Mouse (Mus musculus): ENCODE measurements around the gene Tcf15. TPM values are rescaled to one million over a fixed set of nuclear protein-coding genes. Genes with fewer than 3 reads are reported as not detected.

Tcf15 gene
- polyA plus RNA-seq, 1 experiment from 2014 or later: not detected

DNA sequence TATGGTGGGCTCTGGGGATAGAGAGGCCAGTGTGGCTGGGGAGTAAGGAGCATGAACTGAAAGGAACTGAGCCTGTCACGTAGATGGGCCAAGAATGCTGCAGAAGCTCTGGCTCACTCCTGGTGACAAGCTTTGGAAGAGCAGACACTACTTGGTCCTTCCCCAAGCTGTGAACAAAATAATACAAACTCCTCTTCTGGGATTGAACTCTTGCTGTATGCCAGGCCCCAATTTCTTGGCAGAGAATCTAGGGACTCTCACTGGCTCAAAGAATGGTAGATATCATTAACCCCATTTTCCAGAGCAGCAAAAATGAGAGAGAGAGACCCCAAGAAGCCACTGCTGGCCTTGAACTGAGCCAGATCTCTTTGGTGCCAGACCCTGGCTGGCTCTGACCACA lies 1.9 kb upstream of the Tcf15 start:
- WGBS (ENCODE audit: missing documents): 92% methylated on average over 1 of the region's 1 CpGs
- H3K4me3 ChIP-seq (ENCODE audit: inconsistent target): no peak overlapping the region
- no peaks in the 10 kb centered on the region for H3K36me3 ChIP-seq (ENCODE audit: inconsistent target)
- H3K79me2 ChIP-seq (ENCODE audit: inconsistent target): no peaks in the 10 kb centered on the region
- no peak overlapping the region for H3K27ac ChIP-seq

DNA sequence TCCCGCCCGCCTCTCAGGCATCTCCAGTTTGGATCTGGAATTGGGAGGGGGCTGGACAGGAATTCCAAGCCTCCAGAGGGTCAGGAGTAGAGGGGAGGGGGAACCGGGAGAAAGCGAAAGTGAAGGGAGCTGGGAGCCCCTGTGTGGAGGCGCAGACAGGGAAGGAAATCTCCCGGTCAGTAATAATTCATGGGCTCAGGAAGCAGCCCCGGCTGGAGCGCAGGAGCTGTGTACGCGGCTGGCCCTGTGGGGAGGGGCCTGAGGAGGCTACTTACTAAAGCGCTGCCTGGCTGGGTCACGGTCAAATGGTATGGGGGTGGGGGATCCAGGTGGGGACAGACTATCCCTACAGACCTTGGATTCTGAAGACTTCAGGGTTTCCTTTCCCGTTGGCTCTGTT lies 1.3 kb upstream of the Tcf15 start:
- Histone ChIP-seq H3K27ac (no peak overlapping the region), H3K79me2 (ENCODE audit: inconsistent target) (no peaks in the 10 kb centered on the region), H3K4me3 (ENCODE audit: inconsistent target) (no peak overlapping the region), H3K36me3 (ENCODE audit: inconsistent target) (no peaks in the 10 kb centered on the region)
- 11% methylated on average over 13 of the region's 13 CpGs for whole genome bisulfite sequencing (ENCODE audit: missing documents)

DNA sequence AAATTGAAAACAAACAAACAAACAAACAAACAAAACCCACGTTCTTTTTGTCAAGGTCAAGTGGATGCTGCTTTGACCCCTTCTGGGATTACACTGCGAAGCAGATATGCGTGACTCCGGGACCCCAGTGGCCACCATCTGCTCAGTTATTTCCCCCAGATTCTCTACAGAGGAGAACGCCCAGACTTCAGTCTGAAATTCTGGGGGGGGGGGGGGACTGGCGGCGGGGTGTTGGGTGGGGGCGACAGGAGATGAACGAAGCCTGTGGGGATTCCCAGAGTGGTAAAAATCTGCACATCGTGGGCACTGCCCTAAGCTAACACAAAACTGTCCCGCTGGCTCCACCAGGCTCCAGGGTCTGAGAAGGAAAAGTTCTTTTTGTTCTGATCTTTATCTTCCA lies 790 bp upstream of the Tcf15 start:
- Histone ChIP-seq H3K79me2 (ENCODE audit: inconsistent target) (no peaks in the 10 kb centered on the region), H3K4me3 (ENCODE audit: inconsistent target) (no peak overlapping the region), H3K36me3 (ENCODE audit: inconsistent target) (no peaks in the 10 kb centered on the region), H3K27ac (no peak overlapping the region)
- 7% methylated on average over 10 of the region's 11 CpGs for WGBS (ENCODE audit: missing documents)

DNA sequence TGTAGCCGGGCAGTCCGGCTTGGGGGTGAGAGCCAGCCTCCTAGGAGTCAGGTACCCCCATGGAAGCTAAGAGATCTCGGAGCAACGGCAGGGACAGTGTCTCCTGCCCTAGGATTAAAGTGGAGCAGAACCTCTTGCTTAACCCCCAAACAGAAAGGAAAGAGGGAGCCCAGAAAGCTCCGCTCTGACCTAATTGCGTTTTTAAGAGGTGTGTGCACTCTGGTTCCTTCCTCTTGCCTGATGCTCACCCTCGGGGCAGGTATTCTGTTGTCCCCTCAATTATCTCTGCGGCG lies 743 bp downstream of the Tcf15 start:
- WGBS (ENCODE audit: missing documents): 26% methylated on average over 9 of the region's 9 CpGs
- H3K36me3 ChIP-seq (ENCODE audit: inconsistent target): no peaks in the 10 kb centered on the region
- H3K79me2 ChIP-seq (ENCODE audit: inconsistent target): no peaks in the 10 kb centered on the region
- no peak overlapping the region for H3K27ac ChIP-seq
- no peak overlapping the region for H3K4me3 ChIP-seq (ENCODE audit: inconsistent target)

DNA sequence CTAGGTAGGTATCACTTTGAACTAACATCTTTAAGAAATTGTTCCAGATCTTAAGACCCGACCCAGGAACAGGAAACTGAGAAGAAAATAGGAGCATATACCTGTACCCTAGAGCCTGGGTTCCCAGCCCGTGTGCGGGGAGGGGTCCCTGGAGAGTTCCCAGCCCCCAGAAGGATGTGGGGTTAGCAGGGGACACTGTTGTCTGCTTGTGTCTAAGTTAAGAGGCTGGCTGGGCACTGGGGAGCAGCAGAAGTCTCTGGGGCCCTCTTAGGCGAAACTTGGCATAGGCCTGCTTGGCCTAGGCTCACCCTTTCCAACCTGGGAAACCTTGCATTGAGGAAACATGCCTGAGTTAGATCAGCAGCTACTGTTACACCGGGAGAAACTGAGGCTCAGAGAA lies 1.1 kb downstream of the Tcf15 start:
- Histone ChIP-seq H3K79me2 (ENCODE audit: inconsistent target) (no peaks in the 10 kb centered on the region), H3K4me3 (ENCODE audit: inconsistent target) (no peak overlapping the region), H3K36me3 (ENCODE audit: inconsistent target) (no peaks in the 10 kb centered on the region), H3K27ac (no peak overlapping the region)
- 79% methylated on average over 5 of the region's 5 CpGs for WGBS (ENCODE audit: missing documents)

DNA sequence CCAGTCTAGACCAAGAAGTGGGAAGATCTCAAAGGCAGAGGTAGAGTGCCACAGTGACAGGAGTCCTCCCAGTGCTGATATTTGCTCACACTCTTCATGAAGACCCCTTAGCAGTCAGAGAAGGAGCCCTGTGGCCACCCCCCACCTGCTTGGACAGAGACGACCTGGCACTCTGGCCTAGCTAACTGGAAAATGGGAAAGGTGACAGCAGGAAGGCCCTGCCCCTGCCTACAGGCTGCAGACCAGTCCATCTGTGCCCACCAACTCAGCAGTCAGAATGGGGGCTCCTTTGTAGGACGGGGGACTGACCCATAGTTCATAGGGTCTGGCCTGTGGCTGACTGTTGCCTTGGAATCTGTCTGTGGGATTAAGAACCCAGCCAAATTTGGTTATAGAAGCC lies 2.4 kb downstream of the Tcf15 start:
- no peak overlapping the region for H3K27ac ChIP-seq
- 82% methylated on average over 2 of the region's 2 CpGs for WGBS (ENCODE audit: missing documents)
- H3K36me3 ChIP-seq (ENCODE audit: inconsistent target): no peaks in the 10 kb centered on the region
- H3K4me3 ChIP-seq (ENCODE audit: inconsistent target): no peak overlapping the region
- no peaks in the 10 kb centered on the region for H3K79me2 ChIP-seq (ENCODE audit: inconsistent target)

DNA sequence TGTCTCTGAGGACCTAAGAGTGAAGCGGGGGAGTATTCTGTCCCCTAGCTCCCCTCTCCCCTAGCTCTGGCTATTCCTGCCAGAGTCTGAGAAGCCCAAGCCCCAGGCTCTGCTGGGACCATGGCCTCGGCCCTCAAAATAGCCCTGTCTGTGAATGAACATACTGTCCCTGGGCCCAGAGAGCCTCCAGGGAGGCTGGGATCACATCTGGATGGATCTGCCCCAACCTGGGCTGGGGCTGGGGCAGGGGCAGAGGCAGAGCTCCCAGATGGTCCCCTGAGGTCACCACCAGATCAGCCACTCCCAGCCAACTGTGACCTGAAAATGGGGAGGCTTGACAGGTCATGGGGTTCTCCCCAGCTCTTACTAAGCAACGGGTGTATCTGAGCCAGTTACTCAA lies 3.7 kb downstream of the Tcf15 start:
- Histone ChIP-seq H3K27ac (no peak overlapping the region), H3K79me2 (ENCODE audit: inconsistent target) (no peaks in the 10 kb centered on the region), H3K36me3 (ENCODE audit: inconsistent target) (no peaks in the 10 kb centered on the region), H3K4me3 (ENCODE audit: inconsistent target) (no peak overlapping the region)
- WGBS (ENCODE audit: missing documents): 75% methylated on average over 3 of the region's 3 CpGs

DNA sequence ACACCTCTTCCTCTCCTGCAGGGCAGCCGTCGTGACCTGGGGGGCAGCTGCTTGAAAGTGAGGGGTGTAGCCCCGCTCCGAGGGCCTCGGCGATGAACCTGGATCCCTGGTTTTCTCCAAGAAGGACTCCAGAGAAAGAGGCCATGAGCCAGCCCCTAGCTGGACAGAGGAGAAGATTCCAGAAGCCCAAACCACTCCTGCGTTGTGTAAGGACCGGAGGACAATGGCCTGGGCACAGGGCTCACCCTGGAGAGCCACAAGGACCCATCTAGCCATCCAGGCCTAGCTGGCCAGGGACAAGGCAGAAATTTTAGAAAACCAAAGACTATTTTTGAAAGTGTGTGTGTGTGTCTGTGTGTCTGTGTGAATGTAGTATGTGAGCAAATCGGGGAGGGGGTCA lies 5.3 kb downstream of the Tcf15 start:
- Histone ChIP-seq H3K27ac (no peak overlapping the region), H3K79me2 (ENCODE audit: inconsistent target) (no peaks in the 10 kb centered on the region), H3K4me3 (ENCODE audit: inconsistent target) (no peak overlapping the region), H3K36me3 (ENCODE audit: inconsistent target) (no peaks in the 10 kb centered on the region)
- 95% methylated on average over 8 of the region's 9 CpGs for WGBS (ENCODE audit: missing documents)

DNA sequence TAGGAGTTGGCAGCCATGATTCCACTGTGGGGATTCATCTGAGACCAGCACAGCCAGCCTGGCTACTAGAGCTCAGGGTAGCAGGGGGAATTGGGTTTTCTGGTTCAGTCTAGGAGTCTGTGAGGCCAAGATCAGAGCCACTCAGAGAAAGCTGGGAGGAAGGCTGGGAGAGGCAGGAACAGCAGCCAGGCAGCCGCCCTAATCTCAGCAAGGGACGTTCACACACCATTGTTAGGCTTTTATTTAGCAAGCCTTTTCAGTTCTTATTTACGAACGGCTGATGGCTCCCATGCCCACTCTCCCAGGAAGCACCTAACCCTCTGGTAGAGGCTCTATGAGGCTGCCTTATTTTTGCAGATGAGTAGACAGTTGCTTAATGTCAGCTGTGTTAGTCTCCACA lies 6.5 kb downstream of the Tcf15 start:
- no peaks in the 10 kb centered on the region for H3K36me3 ChIP-seq (ENCODE audit: inconsistent target)
- no peak overlapping the region for H3K4me3 ChIP-seq (ENCODE audit: inconsistent target)
- no peak overlapping the region for H3K27ac ChIP-seq
- no peaks in the 10 kb centered on the region for H3K79me2 ChIP-seq (ENCODE audit: inconsistent target)
- WGBS (ENCODE audit: missing documents): 88% methylated on average over 4 of the region's 4 CpGs

DNA sequence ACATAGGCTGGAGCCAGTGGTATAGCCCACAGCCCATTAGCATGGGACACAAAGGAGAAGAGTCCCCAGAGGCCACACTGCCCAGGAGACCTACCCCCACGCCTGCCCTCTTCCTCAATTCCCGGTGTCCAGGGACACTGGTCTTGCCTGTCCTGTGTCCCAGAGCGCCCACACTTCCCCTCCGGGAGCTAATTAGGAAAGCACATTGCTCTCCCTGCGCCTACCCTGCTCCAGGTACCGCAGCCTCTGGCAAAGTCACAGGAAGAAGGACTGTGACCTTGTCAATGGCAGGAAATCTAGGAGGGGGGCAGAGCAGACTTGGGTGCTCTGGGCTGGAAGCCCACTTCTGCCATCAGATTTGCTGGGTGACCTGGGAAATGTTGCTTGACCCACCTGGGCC lies 7.0 kb downstream of the Tcf15 start:
- Histone ChIP-seq H3K36me3 (ENCODE audit: inconsistent target) (no peaks in the 10 kb centered on the region), H3K79me2 (ENCODE audit: inconsistent target) (no peaks in the 10 kb centered on the region), H3K27ac (no peak overlapping the region), H3K4me3 (ENCODE audit: inconsistent target) (no peak overlapping the region)
- WGBS (ENCODE audit: missing documents): 85% methylated on average over 6 of the region's 6 CpGs

DNA sequence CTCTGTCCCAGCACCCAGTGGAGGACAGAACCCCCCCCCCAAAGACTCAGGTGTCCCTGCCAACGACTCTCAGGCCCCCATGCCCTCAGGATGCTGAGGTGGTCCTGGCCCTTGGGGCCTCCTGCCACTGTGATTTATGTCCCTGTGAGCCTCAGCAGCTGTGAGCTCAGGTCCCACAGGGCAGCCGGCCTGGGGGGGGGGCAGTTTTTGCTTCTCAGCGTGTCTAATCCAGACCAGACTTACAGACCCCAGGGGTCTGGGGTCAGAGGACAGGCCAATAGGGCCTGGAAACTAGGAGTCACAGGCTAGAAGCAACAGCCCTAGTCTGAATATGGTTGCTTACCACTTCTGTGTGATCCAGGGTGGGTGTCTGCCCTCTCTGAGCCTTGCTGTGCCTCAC lies 10.0 kb downstream of the Tcf15 start:
- Histone ChIP-seq H3K27ac (no peak overlapping the region), H3K4me3 (ENCODE audit: inconsistent target) (no peak overlapping the region), H3K79me2 (ENCODE audit: inconsistent target) (no peaks in the 10 kb centered on the region), H3K36me3 (ENCODE audit: inconsistent target) (no peaks in the 10 kb centered on the region)
- WGBS (ENCODE audit: missing documents): 47% methylated on average over 3 of the region's 3 CpGs

DNA sequence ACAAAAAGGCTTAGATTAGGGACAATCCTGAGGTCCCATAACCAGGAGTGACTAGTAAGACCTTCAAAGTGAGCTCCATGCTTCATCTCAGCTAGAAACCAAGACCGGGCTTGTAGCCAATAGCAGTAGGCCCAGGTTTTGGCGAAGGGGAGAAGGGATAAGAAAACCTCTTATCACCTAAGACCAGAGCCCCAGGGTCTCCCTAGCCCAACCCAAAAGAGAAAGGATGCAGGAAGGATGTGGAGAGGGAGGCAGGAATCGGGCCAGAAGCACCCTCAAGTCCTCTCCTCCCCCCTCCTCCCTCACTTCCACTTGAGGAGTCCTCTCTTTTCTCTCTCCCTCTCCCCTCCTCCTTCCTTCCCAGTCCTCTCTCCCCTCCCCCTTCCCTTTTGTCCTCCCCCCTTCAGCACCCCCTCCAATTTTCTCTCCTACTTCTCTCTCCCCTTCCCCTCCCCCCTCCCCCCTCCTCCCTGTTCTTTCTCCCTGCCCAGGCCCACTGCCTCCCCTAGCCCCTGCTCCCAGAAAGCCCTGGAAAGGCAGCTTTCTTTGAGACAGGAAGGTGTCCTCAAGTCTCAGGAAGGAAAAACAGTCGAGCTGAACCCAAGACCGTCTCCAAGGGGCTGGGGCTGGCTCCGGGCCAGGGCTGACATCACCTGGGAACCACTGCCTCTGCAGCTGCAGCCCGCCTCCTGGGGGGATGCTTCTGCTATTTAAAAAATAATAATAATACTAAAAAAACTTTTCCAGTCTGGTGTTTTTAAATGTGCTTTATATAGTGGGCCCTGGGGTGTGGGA lies 12.2 kb downstream of the Tcf15 start:
- Histone ChIP-seq H3K36me3 (ENCODE audit: inconsistent target) (no peaks in the 10 kb centered on the region), H3K27ac (no peak overlapping the region), H3K79me2 (ENCODE audit: inconsistent target) (no peaks in the 10 kb centered on the region), H3K4me3 (ENCODE audit: inconsistent target) (no peak overlapping the region)
- WGBS (ENCODE audit: missing documents): 17% methylated on average over 6 of the region's 7 CpGs

DNA sequence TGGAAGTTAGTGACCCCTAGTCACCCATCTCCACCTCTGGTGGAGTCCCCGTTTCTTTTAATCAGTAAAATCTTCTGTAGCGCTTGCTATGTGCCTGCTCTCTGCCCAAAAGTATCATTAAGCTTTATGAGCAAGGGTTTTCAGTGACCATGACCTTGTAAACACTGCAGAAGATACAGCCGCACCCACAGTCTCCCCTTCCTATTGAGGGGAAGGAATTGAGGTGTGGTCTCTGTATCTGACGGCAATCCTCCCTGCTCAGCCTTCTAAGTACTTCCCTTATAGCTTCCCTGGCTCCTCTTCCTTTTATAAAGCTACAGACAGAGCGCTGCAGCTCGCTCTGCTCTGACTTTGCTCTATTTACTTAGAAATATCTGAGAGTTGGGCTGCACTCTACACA lies 13.1 kb downstream of the Tcf15 start:
- WGBS (ENCODE audit: missing documents): 52% methylated on average over 6 of the region's 6 CpGs
- Histone ChIP-seq H3K4me3 (ENCODE audit: inconsistent target) (no peak overlapping the region), H3K27ac (no peak overlapping the region), H3K36me3 (ENCODE audit: inconsistent target) (no peaks in the 10 kb centered on the region), H3K79me2 (ENCODE audit: inconsistent target) (no peaks in the 10 kb centered on the region)

DNA sequence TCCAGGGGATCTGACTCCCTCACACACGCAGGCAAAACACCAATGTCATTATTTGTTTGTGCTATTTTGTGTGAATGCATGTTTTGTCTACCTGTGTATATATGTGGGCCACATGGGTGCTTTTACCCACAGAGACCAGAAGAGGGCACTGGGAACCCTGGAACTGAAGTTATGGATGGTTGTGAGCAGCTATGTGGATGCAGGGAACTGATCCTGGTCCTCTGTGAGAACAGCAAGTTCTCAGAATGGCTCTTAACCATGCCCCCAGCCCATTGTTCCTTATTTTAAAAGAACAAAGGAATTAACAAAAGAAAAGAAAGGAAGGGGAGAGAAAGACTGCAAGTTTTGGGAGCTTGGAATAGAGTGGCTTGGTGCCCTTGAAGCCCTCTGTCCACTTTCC lies 16.1 kb downstream of the Tcf15 start:
- Histone ChIP-seq H3K27ac (no peak overlapping the region), H3K79me2 (ENCODE audit: inconsistent target) (no peaks in the 10 kb centered on the region), H3K36me3 (ENCODE audit: inconsistent target) (no peaks in the 10 kb centered on the region), H3K4me3 (ENCODE audit: inconsistent target) (no peak overlapping the region)
- 91% methylated on average over 1 of the region's 1 CpGs for WGBS (ENCODE audit: missing documents)

DNA sequence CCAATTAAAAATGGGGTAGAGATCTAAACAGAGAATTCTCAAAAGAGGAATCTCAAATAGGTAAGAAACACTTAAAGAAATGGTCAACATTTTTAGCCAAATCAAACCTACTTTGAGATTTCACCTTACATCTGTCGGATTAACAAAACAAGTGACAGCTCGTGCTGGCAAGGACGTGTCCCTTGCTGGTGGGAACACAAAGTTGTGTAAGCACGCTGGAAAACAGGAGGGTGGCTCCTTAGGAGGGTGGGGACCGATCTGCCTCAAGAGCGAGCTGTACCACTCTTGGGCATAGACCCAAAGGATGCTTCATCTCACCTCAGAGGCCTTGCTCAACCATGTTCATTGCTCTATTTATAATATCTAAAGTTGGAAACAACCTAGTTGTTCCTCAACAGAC lies 22.9 kb downstream of the Tcf15 start:
- H3K79me2 ChIP-seq (ENCODE audit: inconsistent target): no peaks in the 10 kb centered on the region
- no peak overlapping the region for H3K27ac ChIP-seq
- H3K4me3 ChIP-seq (ENCODE audit: inconsistent target): no peak overlapping the region
- H3K36me3 ChIP-seq (ENCODE audit: inconsistent target): no peaks in the 10 kb centered on the region
- WGBS (ENCODE audit: missing documents): 96% methylated on average over 6 of the region's 6 CpGs

DNA sequence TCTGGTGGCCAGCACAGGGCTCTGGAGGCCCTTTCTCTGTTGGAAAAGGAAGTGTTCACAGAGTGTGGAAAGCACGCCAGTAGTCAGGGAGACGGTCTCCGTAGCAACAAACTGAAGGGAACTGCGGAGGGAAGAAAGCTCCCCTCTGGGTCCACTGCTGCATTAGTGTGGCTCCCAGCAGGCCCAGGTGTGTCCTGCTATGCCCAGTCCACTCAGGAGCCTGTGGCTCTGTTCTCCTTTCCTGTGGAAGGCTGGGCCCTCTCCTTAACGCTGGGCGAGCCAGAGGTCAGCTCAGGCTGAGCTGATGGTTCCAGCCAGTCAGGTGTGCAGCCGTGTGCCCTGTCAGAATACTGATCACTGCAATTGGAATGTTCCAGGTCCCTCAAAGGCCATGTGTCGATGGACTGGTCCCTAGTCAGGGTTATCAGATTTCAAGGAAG lies 24.5 kb downstream of the Tcf15 start:
- Histone ChIP-seq H3K27ac (no peak overlapping the region), H3K4me3 (ENCODE audit: inconsistent target) (no peak overlapping the region), H3K79me2 (ENCODE audit: inconsistent target) (no peaks in the 10 kb centered on the region), H3K36me3 (ENCODE audit: inconsistent target) (no peaks in the 10 kb centered on the region)
- 39% methylated on average over 8 of the region's 8 CpGs for WGBS (ENCODE audit: missing documents)

All from macrophage (primary cell).